Mouse (Mus musculus) left cerebral cortex, postnatal 14 days (tissue): ENCODE measurements around the gene Mrps23. TPM values are rescaled to one million over a fixed set of nuclear protein-coding genes. Genes with fewer than 3 reads are reported as not detected.
"Not testable (repeated sequence)": the region's sequence is repeated elsewhere in the genome, so short reads cannot be mapped to it uniquely, and the experiment has no call there.

ENCODE experiments used
- DNase-seq, 2 experiments: peaks; one replicate each; pipeline ENCODE4 v3.0.0; 2021 to 2022; ENCODE audit warnings: low spot score in 2 of 2, mixed read lengths in 1 of 2
- intact Hi-C: fragments of 180-260 bp; cut with DNase I; formaldehyde crosslinking; loops from one replicate; pipeline ENCODE4 v1.15.1; 2025
- total RNA-seq, 2 experiments: library from RNA; stranded (reverse); gene quantifications; 2 replicates each; pipeline ENCODE4 v1.2.3; 2021

Mrps23 gene
- total RNA-seq, 2 experiments from 2014 or later: 68.6 to 75.4 TPM

DNA sequence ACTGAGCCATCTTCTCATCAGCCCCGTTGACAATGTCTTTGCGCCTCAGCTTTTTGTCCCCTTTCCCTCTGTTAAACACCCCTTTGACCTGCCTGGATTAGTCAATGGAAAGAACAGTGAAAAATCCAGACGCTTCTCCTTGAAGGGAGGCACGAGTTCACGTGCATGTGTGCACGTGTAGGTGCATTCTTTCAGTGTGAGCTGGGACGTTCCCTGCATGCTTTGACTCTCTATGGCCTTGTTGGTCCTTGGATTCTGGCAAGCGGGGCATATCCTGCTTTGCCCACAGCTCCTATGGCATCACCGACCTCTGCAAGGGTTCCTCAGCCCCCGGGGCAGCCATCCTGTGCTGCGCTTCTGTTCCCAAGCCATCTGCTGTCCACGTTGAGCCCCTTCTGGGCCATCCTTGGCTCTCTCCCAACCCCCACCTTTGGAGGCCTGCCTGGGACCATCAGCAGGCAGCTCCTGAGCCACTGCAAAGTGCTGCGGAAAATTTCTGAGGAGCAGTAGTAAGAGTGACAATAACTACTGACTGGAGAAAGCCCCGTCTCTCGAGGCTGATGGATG lies 32.2 kb upstream of the Mrps23 start:
- intact Hi-C loops: no loop called here
- no peak for DNase-seq

DNA sequence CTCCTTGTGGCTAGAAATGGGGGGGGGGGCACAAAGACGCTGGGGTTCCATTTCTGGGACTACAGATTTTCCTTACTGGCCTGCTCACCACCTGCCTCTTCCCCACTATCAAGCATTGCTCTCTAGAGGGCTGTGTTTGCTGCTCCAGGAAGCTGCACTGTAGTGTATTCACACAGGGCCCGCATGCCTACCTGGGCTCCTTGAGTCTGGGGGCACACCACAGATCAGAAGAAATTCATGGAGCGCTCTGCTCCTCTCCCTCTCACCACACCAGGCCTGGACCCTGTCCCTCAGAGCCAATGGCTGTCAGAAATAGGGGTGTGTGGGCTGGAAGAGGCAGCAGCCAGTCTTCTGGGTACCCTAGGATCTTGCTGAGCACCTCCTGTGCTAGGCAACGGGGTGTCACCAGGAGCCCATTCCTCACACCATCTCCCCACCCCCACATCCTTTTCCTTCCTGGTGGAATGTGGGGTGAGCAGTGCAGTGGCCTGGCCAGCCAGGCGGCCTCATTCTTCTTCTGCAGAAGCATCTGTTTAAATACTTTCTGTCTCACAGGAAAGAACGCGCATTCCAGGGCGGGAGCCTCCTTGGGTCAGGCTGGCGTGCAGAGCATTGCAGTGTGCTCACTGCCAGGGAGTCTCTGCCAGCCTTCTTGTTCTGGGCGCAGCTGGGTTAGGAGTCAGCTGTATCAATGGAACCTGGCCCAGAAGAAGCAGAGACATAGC lies 31.4 kb upstream of the Mrps23 start:
- intact Hi-C loops: no loop called here
- DNase-seq: no peak

- intact Hi-C loops: no loop called here
- DNase-seq: no peak
These were observed 30.7 kb upstream of the Mrps23 start for GRCm38 (mm10) chr11:88173386-88174025.

DNA sequence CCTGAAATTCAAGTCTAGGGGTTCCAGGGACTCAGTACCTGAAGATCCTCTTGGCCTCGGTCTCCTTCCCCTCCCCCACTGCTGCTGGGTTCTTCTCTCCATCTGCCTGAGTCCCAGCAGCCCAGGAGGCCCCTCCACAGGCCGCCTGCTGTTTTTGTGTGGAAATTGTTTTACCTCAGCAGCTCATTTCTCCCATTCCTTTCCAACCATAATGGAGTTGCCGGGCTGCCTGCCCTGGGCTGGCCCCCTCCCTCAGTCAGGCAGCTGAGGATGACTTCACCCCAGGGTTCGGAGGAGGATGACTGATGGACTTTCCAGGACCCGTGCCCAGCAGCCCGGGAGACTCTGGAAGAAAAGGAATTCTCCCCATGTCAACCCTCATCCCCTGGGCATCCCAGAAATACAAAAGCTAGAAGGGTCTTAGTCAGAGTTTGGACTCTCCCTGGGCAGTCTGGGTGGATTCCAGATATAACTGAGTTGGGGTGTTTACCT lies 23.7 kb upstream of the Mrps23 start:
- intact Hi-C loops: no loop called here
- DNase-seq: no peak

DNA sequence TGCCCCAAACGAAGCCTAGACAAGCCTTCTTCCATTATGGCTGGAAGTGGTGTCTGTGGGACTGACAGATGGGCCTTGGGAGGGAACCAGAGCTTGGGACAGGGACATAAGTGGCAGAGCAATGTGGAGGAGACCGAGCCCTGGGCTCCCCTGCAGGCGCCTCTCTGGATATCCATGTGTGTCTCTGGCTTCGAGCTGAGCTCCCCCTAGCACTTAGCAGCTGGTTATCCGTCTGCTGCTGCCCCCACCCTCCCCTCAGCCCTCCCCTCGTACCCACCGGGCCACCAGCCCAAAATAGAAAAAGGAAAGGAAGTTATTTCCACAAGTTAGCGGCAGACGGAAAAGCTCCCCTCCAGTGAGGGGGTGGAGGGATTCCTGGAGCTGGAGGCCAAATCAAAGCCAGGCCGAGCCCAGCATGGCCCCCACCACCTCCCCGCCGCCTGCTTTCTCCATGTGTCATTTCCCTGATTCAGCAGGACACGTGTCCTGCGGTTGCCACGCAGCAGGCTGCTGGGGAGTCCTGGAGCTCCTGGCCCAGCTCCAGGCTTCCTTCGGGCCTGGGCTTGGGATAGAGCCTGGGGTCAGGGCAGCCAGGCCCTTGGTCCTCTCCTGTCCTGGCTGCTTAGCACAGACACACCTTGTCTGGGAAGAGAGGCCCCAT lies 23.1 kb upstream of the Mrps23 start:
- DNase-seq: peak; percentile 45 to 63
- intact Hi-C loops: no loop called here

DNA sequence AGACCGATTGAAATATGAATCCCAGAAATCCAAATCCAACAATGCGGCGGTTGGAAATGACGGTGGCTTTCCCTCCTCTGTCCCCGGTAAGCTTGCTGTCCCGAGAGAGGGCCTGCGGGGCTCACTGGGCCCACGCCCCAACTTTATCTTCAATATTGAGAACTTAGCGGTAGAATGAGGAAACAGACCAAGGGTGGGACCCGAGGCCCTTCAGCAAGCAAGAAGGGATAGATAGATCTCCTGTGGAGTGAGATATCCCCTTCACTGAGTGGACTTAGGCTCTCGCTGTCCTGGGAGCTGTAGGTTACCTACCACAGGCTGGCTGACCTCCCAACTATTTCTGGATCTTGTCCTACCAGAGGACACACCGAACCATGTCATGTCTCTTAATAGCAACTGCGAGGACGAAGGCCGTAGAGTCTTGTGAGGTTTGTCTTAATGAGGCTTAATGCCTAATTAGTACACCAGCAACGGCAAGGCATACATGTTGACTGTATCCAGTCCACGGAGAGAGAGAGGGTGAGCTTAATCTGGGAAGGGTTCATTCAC lies 19.5 kb upstream of the Mrps23 start:
- DNase-seq: no peak
- intact Hi-C loops: loop anchor here (5.0 kb wide), 1 partner anchor 117 kb away; the partner anchor contains the start of gene Vezf1

DNA sequence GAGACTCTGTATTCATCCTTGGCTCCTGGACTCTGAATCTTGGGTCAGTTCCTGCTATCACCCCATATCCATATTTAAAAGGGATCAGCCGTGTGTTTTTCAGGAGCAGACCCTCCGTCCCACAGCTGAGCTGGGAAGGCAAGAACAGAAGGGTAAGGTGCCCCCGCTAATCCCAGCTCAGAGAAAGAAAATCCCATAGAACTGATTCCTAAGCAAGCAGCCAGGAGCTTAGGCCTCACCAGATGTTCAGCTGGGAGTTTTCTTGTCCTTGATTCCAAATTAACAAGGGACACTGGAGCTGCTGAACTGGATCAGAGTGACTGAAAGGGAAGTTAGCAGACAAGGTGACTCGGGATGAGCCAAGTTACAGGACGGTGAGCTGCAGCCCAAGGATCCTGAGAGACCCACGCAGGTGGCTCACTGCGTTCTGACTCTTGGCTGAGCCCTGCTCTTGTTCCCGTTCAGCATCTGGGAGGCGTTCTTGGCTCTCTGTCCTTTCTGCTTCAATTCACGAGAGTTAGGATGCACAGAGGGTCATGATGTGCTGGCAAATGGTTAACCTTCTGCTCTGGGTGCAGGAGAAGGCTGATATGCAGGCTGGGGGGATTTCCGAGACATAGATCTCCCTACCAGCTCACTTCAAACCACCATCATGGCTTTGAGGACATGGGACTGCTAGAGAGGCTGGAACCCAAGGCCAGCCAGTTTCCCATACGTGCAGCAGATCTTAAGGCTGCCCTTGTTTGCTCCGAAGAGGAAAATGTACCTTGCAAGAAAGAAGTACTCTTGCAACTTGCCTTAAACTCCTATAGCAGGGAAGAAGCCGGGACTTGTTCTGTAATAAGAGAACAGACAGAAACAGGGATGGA lies 17.9 kb upstream of the Mrps23 start:
- intact Hi-C loops: loop anchor here (5.0 kb wide), 1 partner anchor 119 kb away; the partner anchor contains the start of gene Vezf1
- DNase-seq: no peak

DNA sequence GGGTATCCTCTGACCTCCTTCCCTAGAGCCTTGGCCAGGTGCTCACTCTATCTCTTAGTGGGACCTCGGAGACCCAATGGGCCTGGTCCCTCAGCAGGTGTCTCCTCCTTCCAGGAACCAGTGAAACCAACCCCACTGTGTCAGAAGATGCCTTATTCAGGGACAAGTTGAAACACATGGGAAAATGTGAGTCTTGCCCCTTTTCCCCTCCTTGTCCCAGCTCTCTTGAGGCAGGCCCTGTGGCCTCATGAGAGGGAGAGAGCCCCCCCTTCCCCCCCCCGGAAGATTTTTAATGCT lies 17.3 kb upstream of the Mrps23 start:
- DNase-seq: no peak
- intact Hi-C loops: loop anchor here (5.0 kb wide), 1 partner anchor 120 kb away; the partner anchor contains the start of gene Vezf1

DNA sequence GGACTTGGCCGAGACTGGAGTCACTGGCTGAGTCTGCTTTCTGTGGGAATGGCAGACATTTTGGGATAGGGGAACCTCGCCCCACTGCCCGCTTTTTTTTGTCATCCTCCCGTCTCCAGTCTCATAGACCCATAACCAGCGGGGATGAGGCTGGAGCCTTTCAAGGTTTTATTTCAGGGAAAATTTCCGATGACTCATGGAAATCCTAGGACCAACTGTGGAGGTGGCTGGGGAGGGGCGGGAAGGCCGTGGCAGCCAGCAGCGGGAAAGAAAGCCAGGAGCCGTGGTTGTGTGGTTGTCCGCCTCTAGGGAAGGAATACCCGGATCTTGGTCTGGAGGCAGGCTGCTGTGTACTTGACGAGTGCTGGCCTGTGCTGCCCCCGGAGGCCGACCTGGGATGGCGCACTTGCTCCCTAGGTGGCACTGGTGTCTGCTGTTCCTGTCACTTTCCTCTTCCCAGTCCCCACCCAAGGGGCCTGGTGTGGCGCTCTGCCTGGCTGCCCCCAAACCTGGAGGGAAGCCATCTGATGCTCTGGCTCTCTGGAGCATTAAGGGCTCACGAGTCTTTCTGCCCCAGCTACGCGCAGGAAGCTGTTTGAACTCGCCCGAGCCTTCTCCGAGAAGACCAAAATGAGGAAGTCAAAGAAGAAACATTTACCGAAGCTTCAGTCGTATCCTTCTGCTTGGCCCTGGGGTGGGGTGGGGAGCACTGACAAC lies 16.6 kb upstream of the Mrps23 start:
- intact Hi-C loops: loop anchor here (5.0 kb wide), 1 partner anchor 120 kb away; the partner anchor contains the start of gene Vezf1

GRCm38 (mm10) chr11:88188216-88188615 lies 16.0 kb upstream of the Mrps23 start:
- intact Hi-C loops: loop anchor here (5.0 kb wide), 1 partner anchor 121 kb away; the partner anchor contains the start of gene Vezf1
- DNase-seq: no peak

More for the DNA sequence above, 16.6 kb upstream of the Mrps23 start:
- peak; percentile 79 to 91 for DNase-seq

GRCm38 (mm10) chr11:88188635-88189034 lies 15.6 kb upstream of the Mrps23 start:
- intact Hi-C loops: loop anchor here (5.0 kb wide), 1 partner anchor 121 kb away; the partner anchor contains the start of gene Vezf1
- DNase-seq: no peak

DNA sequence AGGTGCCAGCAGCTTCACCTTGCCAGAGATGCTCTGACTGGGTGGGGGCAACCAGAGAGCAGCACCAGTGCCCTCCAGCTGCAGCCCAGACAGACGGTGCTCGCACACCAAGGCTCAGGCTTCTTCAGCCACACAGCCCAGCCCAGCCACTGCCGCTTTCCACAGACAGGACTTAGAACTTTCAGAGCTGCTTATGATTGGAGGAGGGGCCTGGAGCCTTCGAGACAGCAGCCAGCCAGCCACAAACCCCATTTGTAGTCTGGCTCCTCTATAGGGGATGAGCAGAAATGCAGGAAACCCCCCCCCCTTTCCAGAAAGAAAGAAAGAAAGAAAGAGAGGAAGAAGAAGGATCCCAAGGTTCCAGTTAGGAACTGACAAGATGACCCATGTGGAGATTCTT lies 11.6 kb upstream of the Mrps23 start:
- DNase-seq: no peak
- intact Hi-C loops: no loop called here

GRCm38 (mm10) chr11:88193098-88193823 lies 10.9 kb upstream of the Mrps23 start:
- DNase-seq: no peak
- intact Hi-C loops: no loop called here

DNA sequence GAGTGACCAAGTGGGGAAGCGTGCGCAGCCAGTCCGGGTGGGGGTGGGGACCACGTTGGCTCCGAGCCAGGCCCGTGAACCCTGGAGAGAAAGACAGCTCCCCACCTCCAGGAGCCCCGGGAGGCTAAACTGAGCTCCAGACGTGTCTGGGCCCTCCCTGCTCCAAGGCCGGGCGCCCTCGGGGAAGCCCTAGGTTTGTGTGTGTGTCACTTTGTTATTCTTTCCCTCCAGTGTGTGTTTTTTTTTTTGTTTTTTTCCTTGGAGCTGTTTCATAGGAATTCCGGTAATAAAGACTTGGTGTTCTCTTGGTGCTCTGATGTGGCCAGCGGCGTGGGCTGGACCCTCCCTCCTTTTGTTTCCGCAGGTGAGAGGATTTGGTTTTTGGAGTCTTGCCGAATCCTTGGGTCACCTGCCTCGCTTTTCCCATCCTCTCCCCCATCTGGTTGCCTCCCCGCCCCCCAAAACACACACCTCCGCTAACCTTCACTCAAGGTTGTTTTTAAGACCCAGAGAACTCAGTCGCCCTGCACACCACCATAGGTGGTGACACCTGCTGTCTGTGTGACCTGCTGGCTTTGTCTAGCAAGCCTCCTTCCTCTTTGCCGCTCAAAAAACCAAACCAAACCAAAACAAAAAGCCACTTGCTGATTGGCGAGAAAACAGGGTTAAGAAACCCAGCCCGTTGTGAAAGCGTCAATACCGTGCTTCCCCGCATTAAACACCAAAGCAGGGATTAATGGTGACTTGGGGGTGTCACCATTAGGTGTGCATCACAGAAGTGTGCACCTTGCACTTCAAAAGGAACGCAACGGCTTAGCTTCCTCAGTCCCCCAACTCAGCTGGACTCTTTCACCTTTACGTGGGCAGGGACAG lies 10.1 kb upstream of the Mrps23 start:
- DNase-seq: no peak
- intact Hi-C loops: no loop called here

- intact Hi-C loops: loop anchor here (2.0 kb wide), 2 partner anchors 137 to 221 kb away; no protein-coding TSS in a partner anchor
- not testable (repeated sequence) for DNase-seq
These were observed 8.5 kb upstream of the Mrps23 start for GRCm38 (mm10) chr11:88195699-88196098.

- intact Hi-C loops: loop anchor here (2.0 kb wide), 2 partner anchors 138 to 222 kb away; no protein-coding TSS in a partner anchor
- DNase-seq: peak; percentile 68 to 87
These were observed 7.0 kb upstream of the Mrps23 start for GRCm38 (mm10) chr11:88197153-88197576.
